Mouse (Mus musculus) midbrain, embryonic 16.5 days (tissue): ENCODE measurements around the gene Gm44805. TPM values are rescaled to one million over a fixed set of nuclear protein-coding genes. Genes with fewer than 3 reads are reported as not detected.
"Not testable (repeated sequence)": the region's sequence is repeated elsewhere in the genome, so short reads cannot be mapped to it uniquely, and the experiment has no call there.

Experiments used
- ATAC-seq: fragments of 200-750 bp; cut with Nextera tagmentation; 2 replicates; pipeline ENCODE4 v1.8.0; 2017; ENCODE audit warnings: moderate TSS enrichment
- H3K27ac ChIP-seq: fragments of 300-500 bp; sonication (generic); 2 replicates; pipeline ENCODE4 v1.5.1; 2014; ENCODE audit warnings: mild to moderate bottlenecking, low read length, mixed read lengths
- H3K27me3 ChIP-seq: fragments of 300-500 bp; sonication (generic); 2 replicates; pipeline ENCODE4 v1.6.1; 2014; ENCODE audit warnings: low read depth, low read length, mixed read lengths; ENCODE audit not compliant: control insufficient read depth, insufficient read depth
- H3K36me3 ChIP-seq: fragments of 300-500 bp; sonication (generic); 2 replicates; pipeline ENCODE4 v1.6.1; 2014; ENCODE audit warnings: mild to moderate bottlenecking, low read length, moderate library complexity, mixed read lengths; ENCODE audit not compliant: control insufficient read depth, insufficient read depth
- H3K4me1 ChIP-seq: fragments of 300-500 bp; sonication (generic); 2 replicates; pipeline ENCODE4 v1.6.1; 2014; ENCODE audit warnings: mild to moderate bottlenecking, low read length, mixed read lengths; ENCODE audit not compliant: control insufficient read depth, insufficient read depth
- H3K4me2 ChIP-seq: fragments of 300-500 bp; sonication (generic); 2 replicates; pipeline ENCODE4 v1.6.1; 2014; ENCODE audit warnings: mild to moderate bottlenecking, low read length, mixed read lengths
- H3K4me3 ChIP-seq: fragments of 300-500 bp; sonication (generic); 2 replicates; pipeline ENCODE4 v1.5.1; 2014; ENCODE audit warnings: low read depth, mild to moderate bottlenecking, low read length, moderate library complexity, mixed read lengths
- H3K9ac ChIP-seq: fragments of 300-500 bp; sonication (generic); 2 replicates; pipeline ENCODE4 v1.6.1; 2014; ENCODE audit warnings: low read depth, low read length, mixed read lengths
- H3K9me3 ChIP-seq: fragments of 300-500 bp; sonication (generic); replicated peaks from 2 replicates; pipeline ENCODE4 v1.6.1; 2014; ENCODE audit warnings: mild to moderate bottlenecking, low read length, mixed read lengths; ENCODE audit not compliant: control insufficient read depth, poor library complexity, severe bottlenecking
- WGBS: fragments of 180-500 bp; shearing (Covaris S2); extraction: QIAGEN DNeasy Blood & Tissue Kit; methylation state at CpG from one replicate; pipeline ENCODE4 v1.1.7; 2014; 5-methylcytosine and 5-hydroxymethylcytosine counted together
- polyA plus RNA-seq: library from polyadenylated mRNA; unstranded; fragments of >200 nt; fragmentation: Nextera tagmentation; extraction: Ambion mirVana; gene quantifications from 2 replicates; pipeline ENCODE4 v1.2.1, GENCODE M21; 2015

Gm44805 gene
- polyA plus RNA-seq, 1 experiment from 2014 or later, result not detected

- H3K9me3 ChIP-seq, H3K27ac ChIP-seq, H3K4me2 ChIP-seq, H3K4me1 ChIP-seq, H3K4me3 ChIP-seq, H3K36me3 ChIP-seq, H3K9ac ChIP-seq, H3K27me3 ChIP-seq, ATAC-seq: not testable (repeated sequence)
- 78% methylated on average over 8 of the region's 8 CpGs for whole genome bisulfite sequencing
These were observed 5.8 kb upstream of the Gm44805 start for GRCm38 (mm10) chr7:19686927-19687583.

GRCm38 (mm10) chr7:19686521-19686920 is 5.3 kb upstream of the Gm44805 start:
- no peaks in the 10 kb centered on the region for H3K27me3 ChIP-seq
- no peak overlapping the region for H3K27ac ChIP-seq
- H3K9ac ChIP-seq, result no peak overlapping the region
- H3K4me1 ChIP-seq, result no peaks in the 10 kb centered on the region
- no peak overlapping the region for H3K4me3 ChIP-seq
- 89% methylated on average over 6 of the region's 6 CpGs for WGBS
- no peak overlapping the region for H3K4me2 ChIP-seq
- H3K9me3 ChIP-seq, result no peaks in the 10 kb centered on the region
- no peak for ATAC-seq
- H3K36me3 ChIP-seq, result no peaks in the 10 kb centered on the region

- no peaks in the 10 kb centered on the region for H3K9me3 ChIP-seq
- ATAC-seq, result no peak
- no peaks in the 10 kb centered on the region for H3K36me3 ChIP-seq
- no peaks in the 10 kb centered on the region for H3K27me3 ChIP-seq
- no peak overlapping the region for H3K4me3 ChIP-seq
- no peak overlapping the region for H3K27ac ChIP-seq
- no peak overlapping the region for H3K9ac ChIP-seq
- 64% methylated on average over 4 of the region's 4 CpGs for WGBS
- no peaks in the 10 kb centered on the region for H3K4me1 ChIP-seq
- no peak overlapping the region for H3K4me2 ChIP-seq
These were observed 4.2 kb upstream of the Gm44805 start for GRCm38 (mm10) chr7:19685374-19685773.

GRCm38 (mm10) chr7:19683771-19684201 is 2.6 kb upstream of the Gm44805 start:
- Histone ChIP-seq H3K4me2 (no peak overlapping the region), H3K4me1 (no peaks in the 10 kb centered on the region), H3K9ac (no peak overlapping the region), H3K9me3 (no peaks in the 10 kb centered on the region), H3K27me3 (no peaks in the 10 kb centered on the region), H3K36me3 (no peaks in the 10 kb centered on the region), H3K4me3 (no peak overlapping the region), H3K27ac (no peak overlapping the region)
- 93% methylated on average over 6 of the region's 6 CpGs for WGBS
- ATAC-seq, result no peak

- WGBS, result 79% methylated on average over 3 of the region's 3 CpGs
- Histone ChIP-seq H3K9me3 (no peaks in the 10 kb centered on the region), H3K4me1 (no peaks in the 10 kb centered on the region), H3K4me3 (no peak overlapping the region), H3K27ac (no peak overlapping the region), H3K27me3 (no peaks in the 10 kb centered on the region), H3K9ac (no peak overlapping the region), H3K4me2 (no peak overlapping the region), H3K36me3 (no peaks in the 10 kb centered on the region)
- ATAC-seq, result no peak
These were observed 1.8 kb upstream of the Gm44805 start for GRCm38 (mm10) chr7:19682979-19683378.

GRCm38 (mm10) chr7:19680702-19681101 is 521 bp downstream of the Gm44805 start:
- H3K9ac ChIP-seq, result no peak overlapping the region
- no peak overlapping the region for H3K4me2 ChIP-seq
- no peak overlapping the region for H3K27ac ChIP-seq
- H3K27me3 ChIP-seq, result no peaks in the 10 kb centered on the region
- H3K9me3 ChIP-seq, result no peaks in the 10 kb centered on the region
- no peaks in the 10 kb centered on the region for H3K4me1 ChIP-seq
- 85% methylated on average over 2 of the region's 2 CpGs for WGBS
- no peaks in the 10 kb centered on the region for H3K36me3 ChIP-seq
- no peak overlapping the region for H3K4me3 ChIP-seq
- ATAC-seq, result no peak

- ATAC-seq, result no peak
- H3K9me3 ChIP-seq, result no peaks in the 10 kb centered on the region
- no peaks in the 10 kb centered on the region for H3K36me3 ChIP-seq
- H3K27me3 ChIP-seq, result no peaks in the 10 kb centered on the region
- H3K4me2 ChIP-seq, result no peak overlapping the region
- H3K9ac ChIP-seq, result no peak overlapping the region
- H3K4me3 ChIP-seq, result no peak overlapping the region
- 90% methylated on average over 3 of the region's 3 CpGs for WGBS
- no peaks in the 10 kb centered on the region for H3K4me1 ChIP-seq
- H3K27ac ChIP-seq, result no peak overlapping the region
These were observed 2.3 kb downstream of the Gm44805 start for GRCm38 (mm10) chr7:19678901-19679300.

GRCm38 (mm10) chr7:19677872-19678271 is 3.4 kb downstream of the Gm44805 start, which contains the start of gene Apoc2:
Gene Apoc2 (minus strand): TSS chr7:19677941.
- Histone ChIP-seq H3K4me2 (no peak within 1 kb of the TSS), H3K9ac (no peak within 1 kb of the TSS), H3K4me3 (no peak within 1 kb of the TSS), H3K27ac (no peak within 1 kb of the TSS), H3K9me3 (no peaks in the 10 kb centered on the region), H3K36me3 (no peaks in the 10 kb centered on the region), H3K4me1 (no peaks in the 10 kb centered on the region), H3K27me3 (no peaks in the 10 kb centered on the region)
- no peak for ATAC-seq
- 81% methylated on average over 8 of the region's 8 CpGs for WGBS

GRCm38 (mm10) chr7:19676662-19677061 is 4.6 kb downstream of the Gm44805 start:
- Histone ChIP-seq H3K27me3 (no peaks in the 10 kb centered on the region), H3K4me2 (no peak overlapping the region), H3K4me1 (no peaks in the 10 kb centered on the region), H3K9ac (no peak overlapping the region), H3K4me3 (no peak overlapping the region), H3K9me3 (no peaks in the 10 kb centered on the region), H3K27ac (no peak overlapping the region), H3K36me3 (no peaks in the 10 kb centered on the region)
- WGBS, result 71% methylated on average over 1 of the region's 1 CpGs
- no peak for ATAC-seq
